Mouse (Mus musculus) kidney, postnatal 10 days (tissue): Measurements from ENCODE around the gene Etl4.

Source experiments
- DNase-seq: peaks from one replicate; pipeline ENCODE4 v3.0.0; 2021; ENCODE audit warnings: mixed read lengths

Etl4 gene

DNA sequence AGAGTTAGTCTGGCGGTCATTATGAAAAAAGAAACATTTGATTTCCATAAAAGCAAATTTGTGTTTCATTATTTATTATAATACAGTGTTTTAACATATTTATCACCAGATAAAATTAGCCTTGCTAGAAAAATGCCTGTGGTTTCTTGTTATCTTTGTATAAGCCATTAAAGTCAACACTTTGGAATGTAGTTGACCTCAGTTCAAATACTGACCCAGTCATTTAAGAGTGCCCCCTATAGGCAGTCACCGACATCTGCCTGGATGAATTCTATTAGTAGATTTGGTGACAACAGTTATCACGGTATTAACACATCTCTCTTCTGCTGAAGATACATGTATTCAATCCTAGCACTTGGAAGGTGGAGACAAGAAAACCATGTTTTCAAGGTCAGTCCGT, 536.6 kb downstream of the Etl4 start:
- DNase-seq = peak; percentile 26

DNA sequence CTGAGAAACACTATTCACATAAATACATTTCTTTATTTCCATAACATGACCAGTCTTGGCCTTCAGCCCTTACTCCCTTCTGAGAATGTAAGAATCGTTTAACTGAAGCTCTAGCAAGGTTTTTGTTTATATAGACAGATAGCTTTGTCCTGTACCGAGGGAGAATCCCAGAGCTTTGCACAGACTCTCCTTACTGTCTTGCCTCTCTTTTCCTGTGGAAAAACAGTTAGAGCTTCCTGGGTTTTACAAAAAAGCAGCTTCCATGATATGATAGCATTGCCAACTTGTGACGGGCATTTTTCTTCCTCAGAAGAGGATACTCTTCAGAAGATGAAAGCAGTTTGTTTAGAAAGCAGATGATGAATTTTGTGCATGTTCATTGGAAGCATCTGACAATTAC, 541.4 kb downstream of the Etl4 start:
- DNase-seq = no peak

DNA sequence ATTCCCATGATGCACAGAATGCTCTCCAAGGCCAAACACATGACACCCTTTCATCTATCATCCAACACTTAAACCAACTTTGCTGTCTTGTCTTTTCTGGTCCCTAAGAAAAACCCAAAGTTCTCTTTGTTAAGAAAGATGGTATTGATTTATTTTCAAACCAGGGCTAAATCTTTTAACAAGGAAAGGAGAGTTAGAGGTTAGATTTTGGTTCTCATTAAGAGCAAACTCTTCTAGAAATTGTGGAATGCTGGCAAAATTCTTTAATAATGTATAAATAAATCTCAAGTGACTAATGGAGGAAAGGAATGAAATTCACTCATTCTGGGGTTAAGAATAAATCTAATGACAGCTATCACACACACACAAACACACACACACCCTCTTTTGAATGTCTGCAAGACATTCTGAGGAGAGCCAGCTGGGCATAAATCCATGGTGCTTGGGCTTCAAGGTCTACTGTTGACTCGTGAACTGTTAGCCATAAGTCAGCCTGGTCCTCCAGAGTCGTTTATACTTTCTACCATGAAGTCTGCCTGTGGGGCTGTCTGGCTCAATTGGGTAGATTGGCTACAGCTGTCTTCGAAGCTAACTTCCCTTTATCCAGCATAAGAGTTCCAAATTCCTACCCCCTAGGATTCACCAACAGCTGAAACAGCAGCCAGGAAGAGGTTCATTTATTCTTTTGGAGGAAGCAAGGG, 544.1 kb downstream of the Etl4 start:
- peak; percentile 74 for DNase-seq

DNA sequence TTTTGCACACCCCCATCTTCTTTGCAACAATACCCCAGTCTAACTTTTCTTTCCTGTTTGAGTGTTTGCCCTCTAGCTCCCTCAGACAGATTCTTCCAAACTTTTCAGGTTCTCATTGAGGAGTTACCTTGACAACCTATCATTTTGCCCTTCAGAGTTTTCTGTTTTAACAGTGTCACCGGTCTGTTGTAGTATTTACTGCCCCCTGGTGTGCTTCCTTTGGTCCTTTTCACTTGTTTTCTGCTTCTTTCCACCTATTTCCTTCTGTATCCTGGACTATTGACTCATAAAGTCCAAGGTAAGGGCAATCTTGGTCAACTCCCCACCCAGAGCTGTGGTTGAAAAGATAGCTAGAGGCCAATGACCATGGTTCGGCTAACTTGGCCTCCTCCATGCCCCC, 569.6 kb downstream of the Etl4 start:
- DNase-seq = no peak

DNA sequence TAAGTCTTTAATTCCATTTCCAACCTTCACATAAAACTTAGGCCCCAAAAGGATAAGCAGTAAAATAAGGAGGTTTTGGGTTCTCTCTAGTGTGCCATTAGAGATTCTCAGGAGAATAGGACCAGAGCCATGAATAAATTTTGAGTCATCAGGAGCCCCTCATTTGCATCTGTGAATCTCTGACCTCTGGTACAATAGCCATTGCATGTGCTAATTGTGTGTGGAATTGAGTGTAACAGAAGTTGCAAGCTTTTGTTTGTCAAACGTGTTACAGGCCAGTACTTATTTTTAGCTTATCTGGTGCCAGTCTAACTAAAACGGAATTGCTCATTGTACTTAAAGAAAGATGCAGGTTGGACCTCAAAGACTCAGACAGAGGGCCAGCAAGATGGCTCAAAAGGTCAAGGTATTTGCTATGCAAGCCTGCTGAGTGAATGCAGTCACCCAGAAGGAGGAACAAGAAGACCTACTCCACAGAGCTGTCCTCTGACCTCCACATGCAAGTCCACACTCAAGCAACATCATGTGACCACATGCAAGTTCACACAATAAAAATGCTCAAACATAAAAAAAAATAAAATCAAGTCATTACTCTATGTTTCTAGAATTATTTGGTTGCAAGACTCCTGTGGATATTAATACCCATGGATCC, 576.7 kb downstream of the Etl4 start:
- DNase-seq = no peak

DNA sequence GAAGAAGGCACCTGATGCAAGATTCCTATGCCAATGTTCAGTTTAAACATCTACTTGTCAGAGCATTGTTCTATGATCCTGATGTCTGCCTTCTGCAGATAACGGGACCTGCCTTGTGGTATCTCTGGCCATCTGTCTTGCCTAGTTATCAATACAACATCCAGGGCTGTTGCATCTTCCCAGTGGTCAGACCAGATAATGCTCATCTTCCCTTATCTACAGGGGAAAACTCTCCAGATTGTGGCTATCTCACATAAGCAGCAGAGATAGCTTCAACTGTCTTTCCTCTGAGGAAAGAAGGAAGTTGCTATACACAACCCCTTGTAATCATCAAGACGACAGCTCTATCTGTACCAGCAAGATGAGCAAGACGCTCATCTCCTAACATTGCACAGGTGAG, 579.5 kb downstream of the Etl4 start:
- DNase-seq = no peak

DNA sequence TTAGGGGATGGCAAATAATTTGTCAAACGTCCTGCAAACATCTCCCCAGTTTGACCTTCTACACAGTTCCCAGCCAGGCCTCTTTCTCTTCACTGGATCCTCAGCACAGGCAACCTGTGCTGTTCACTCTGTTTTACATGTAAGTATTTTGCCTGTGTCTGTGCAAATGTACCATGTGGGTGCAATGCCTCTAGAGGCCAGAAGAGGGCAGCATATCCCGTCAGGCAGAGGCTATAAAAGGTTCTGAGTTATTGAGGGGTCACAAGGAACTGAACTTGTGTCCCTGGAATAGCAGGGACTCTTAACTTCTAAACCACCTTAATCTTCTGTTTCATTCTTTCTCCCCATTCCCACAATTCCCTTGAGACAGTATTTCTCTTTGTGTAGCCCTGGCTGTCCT, 582.5 kb downstream of the Etl4 start:
- DNase-seq = no peak

DNA sequence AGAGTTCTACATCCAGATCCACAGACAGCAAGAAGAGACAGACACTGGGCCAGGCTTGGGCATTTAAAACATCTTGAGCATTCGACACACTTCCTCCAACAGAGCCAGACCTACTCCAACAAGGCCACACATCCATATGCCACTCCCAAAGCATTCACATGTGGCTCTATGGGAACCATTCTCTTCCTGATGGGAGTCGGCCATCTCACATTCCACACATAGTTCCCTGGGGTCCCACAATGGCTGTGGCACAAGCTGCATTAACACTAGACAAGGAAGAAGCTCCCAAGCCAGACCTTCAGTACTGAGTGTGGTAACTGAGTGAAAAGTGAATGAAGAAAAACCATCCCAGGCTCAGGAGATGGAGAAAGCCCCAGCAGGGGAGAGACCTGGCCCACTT, 584.2 kb downstream of the Etl4 start:
- no peak for DNase-seq

DNA sequence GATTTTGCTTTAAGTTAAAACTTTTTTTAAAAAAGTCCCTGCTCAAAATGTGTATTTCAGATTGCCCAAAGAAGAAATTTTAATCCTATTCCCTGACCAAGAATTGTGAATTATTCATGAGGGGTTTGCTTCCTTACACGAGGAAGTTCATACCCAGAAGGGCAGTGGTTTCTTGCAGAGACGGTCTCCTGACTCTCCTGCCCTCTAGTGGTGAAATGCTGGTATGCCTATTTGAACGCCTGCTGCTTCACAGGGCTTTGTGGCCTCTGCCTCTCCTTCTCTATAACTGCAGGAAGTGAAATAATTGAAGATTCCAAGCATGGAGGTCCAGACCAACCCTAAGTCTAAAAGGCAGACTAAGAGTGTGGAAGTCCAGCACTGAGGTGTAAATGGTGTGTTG, 585.1 kb downstream of the Etl4 start:
- DNase-seq = peak; percentile 85

DNA sequence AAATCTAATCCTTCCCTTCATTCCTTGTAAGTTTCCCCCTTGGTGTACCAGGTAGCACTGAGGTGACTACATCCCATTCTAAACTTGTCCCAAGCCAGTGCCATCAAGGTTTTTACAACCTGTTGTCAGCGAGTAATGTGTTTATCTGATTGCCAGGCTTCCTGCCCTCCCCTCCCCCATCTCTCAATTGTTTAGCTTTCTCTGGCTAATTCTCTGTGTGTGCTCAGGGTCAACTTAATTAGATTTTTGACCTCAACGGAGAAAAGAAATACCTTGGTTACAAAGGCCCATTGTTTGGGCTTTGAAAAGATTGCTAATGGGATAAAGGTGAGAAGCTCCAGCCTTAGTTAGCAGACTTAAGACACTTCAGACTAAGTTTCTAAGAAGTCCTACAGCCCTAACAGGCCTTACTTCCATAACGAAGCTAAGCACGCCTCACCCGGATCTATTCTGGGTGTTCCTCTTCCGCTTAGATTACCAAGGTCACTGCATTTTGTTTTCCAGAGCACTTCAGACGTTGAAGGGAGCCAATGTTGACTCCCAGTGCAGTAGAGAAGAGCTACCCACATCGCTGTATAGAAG, 586.7 kb downstream of the Etl4 start:
- DNase-seq = no peak

DNA sequence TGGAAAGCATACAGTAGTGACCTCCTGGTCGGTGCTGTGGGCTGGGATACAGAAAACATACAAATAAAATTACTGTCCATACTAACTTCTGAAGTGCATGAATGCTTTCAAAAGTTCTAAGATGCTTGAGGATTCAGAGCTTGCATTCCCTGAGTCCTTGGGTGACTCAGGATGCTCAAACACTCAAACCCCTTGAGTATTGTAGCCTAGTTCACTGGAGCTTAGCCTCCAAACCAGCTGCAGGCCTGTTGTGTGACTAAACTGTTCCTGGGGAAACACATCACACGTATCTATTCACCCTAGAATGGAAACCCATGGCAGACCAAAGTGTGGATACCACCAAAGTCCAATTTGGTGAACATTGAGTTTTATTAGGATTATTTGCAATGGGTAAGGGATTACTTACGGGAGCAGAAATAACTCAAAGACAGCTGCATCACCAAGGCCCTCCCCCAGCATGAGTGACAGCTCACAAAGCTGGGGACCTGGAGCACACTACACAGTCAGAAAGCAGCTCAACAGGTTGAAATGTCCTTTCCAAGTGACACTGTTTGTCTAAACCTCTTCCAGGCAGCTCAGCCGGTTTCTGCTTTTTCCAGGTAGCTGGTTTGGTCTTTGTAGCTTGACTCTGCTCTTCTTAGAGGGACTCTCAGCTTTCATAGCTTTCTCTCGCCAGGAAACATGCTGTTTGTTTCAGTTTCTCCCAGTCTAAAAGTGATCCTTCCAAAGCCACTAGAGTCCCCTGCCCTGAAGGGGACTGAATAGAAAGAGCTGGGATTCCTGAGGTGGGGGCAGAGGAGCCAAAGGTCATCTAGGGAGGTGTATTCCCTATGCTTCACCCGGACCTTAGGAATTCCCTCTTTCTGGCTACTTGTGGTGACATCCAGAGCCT, 598.5 kb downstream of the Etl4 start:
- no peak for DNase-seq

DNA sequence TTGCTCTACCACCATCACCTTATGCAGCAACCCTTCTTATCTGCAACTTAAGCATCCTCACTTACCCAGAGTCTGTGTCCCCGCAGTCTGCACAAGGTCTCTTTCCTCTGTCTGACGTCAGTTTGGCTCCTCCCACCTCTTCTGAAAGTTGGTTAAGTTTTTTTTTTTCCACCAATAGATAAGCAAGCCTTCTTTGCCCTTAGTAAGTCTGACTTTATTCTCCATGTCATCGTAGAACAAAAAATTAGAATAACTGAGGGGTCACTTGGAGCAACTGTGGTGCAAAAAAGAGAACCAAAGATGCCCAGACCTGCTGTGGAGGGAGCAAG, 599.1 kb downstream of the Etl4 start:
- DNase-seq = no peak

DNA sequence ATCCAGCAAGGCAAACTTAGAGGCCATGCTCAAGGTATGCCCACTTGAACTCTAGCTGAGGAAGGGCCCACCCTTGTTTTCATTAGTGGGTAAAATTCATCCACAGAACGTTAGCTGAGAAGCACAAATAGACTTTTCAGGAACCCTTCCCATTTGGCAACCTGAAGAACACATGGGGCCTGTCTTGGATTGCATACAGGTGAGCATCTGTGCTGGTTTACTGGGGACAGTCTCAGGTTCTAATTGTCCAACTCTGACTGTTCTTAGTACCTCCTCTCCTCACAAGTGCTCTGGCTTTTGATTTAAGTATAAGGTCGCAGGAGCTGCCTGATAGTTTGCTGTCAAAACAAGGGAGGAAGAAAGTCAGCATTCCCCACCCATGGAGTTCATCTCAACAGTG, 600.5 kb downstream of the Etl4 start:
- DNase-seq = no peak

DNA sequence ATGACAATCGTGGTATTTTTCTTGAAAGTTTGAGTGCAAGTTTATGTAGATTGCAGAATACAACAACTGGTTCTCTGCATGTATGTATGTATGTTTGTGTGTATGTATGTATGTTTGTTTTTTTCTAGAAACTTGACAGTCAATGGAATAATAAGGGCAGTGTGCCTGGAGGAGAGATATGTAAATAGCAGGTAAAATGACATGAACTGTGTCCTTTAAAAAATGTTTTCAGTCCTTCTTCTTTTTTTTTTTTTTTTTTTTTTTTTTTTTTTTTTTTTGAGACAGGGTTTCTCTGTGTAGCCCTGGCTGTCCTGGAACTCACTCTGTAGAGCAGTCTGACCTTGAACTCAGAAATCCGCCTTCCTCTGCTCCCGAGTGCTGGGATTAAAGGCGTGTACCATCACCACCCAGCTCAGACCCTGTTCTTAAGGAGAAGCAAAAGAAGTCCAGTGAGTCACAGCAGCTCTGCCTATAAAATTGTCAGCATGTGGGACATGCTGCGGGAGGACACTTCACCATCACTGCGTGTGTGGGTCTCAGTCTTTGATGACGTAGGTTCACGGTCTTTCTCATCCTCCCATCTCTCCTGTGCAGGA, 606.8 kb downstream of the Etl4 start:
- no peak for DNase-seq

DNA sequence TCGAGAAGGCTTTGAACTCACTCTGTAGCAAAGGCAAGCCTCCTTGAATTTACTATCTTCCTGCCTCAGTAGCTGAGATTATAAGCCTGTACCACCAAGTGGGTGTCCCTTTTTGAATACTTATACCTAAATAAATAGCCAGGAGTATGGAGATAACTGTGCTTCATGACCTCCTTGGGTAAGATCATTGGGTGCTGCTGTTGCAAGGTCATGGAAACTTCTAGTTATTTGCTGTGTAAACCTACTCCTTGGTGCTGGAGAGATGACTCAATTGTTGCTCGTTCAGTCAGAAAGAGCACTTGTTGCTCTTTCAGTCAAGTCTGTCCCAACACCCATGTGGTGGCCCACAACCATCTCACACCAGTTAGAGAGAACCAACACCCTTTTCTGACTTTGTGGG, 608.3 kb downstream of the Etl4 start:
- no peak for DNase-seq

DNA sequence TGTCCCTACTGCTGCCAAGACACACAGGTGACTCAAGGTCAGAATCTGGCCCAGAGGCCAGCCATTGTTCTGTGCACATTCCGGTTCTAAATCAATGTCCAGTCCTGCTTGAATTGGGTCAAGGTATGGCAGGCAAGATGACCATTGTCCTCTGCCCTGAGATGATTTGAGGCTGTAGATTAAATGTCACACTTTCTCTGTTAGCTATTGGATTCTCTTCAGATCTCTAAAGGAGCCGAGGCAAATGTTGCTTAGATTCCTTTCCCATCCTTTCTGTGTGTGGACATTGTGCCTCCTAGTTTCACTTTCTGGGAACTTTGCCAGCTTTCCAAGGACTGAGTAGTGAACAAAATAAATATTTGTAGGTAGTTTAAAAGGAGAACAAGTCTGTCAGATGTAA, 608.9 kb downstream of the Etl4 start:
- peak; percentile 37 for DNase-seq

DNA sequence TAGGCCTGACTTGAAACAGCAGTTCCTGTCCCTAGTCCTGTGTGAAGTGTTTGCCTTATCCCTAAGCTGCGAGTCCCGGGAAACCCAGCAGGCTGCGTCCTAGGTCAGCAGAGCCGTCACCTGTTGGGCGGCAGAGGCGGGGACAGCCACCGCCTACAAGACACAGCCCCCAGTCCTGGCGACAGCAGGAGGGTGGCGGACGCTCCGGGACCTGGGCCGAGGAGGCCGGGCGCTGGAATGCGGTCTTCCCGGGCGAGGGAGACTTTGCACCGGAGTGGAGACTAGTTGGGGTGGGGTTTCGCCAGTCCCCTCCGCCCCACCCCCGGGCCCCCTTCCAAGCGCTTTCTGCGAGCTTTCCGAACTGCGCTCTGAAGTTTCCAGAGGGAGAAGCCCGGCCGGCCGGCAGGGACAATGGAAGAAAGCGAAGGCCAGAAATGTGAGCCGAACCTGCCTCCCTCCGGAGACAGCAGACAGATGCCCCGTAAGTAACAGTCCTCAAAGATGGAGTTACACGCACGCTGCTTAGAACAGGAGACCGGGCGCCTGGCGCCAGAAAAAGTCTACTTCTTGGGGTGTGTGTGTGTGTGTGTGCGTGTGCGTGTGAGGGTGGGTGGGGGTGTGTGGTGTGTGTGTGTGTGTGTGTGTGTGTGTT, 610.0 kb downstream of the Etl4 start:
- DNase-seq = peak; percentile 88

DNA sequence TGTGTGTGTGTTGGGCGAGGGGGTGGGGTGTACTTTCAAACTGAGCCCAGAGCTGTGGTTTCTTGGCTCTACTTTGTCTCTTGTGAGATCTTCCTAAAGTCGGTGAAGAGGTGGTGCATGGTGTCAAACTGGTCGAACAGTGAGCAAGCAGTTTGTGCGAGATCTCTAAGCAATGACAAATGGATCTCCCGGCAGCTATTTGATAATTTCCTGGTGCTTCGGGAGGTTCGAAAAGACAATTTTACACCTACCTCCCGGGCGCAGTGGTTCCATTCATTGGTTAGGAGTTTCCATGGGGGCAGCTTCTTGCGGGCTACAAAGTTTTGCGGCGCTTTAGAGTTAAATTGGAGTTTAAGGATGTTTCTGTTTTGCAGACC, 610.5 kb downstream of the Etl4 start:
- no peak for DNase-seq

DNA sequence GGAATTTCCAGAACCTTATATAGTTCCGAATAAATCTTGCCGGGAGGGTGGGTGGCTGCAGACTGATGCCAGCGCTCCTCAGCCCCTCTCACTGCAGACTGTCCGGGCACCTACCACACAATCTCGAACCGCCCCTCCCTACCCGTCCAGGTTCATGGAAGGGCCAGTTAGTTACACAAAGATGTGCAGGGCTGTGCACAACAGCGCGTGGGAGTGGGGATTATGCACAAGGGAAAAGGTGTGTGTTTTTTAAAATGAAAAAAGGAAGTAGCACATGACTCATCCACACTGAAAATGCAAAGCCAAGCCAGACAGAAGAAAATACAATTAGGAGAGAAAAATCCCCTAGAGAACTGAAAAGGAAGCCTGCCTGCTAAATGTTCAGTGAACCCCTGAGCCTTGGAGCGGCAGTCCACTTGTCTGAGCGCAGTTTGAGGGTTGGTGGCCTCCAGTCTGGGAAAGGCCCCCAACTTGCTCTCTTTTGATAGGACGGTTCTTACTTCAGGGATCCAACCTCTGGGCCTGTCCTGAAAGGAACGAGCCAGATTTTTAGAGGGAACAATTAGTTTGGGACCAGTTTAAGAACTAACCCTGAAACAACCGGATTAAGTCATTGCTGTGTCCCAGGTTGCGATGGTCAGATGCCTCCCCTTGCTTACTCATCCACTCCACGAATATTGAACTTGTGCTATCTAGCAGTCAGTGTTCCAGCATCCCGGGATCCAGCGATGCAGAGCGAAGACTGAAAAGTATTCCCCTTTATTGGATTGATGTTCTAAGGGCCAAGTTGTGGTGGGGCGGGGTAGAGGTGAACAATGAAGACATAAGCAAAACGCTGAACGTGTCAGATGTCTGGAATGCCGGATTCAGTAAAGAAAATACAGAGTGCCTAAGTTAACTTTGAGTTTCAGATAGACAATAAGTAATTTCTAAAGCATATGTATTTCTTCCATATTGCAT, 611.3 kb downstream of the Etl4 start:
- DNase-seq = peak; percentile 58

DNA sequence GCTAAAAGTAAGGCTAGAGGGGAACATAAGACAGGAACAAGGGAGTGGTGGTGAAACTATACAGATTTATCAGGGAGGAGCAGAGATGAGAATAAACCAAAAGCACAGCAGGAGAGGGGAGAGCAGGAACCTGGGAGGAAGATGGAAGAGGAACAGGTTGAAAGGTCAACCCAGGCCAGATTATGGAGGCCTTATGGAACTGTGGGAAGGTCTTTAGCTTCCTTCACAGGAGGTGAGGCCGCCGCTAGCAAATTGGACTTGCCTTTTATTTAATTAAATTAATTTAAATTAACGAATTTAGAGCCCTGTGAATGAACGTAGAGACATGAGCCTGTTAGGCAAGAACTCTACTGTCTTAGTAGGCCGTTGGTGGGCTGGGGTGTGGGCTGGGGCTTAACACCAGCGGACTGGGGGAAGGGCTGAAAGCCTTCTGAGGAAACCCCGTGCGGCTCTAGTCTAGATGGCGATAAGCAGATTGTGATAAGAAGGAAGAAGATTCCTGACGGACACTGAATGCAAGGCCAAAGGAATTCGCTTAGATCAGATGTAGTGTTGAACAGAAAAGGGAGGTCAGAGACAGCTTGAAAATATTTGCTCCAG, 612.2 kb downstream of the Etl4 start:
- DNase-seq = no peak

DNA sequence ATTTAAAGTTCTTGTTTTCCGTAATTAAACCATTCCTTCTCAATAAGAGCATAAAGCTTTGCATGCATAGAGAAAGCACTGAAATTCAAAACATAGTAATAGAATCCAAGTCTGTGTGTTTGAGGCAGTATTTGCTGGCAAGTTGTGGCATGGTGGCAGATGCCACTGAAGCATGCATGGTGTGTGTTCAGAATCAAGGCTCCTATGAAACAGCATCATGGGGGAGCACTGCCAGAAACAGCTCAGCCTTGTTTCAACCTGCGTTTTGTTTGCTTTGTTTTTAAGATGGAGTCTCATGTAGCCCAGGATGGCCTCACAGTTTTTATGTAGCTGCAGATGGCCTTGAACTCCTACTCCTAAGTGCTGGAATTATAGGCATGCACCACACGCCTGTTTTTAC, 614.1 kb downstream of the Etl4 start:
- DNase-seq = no peak
